Mouse (Mus musculus) lung, postnatal 0 days (tissue): ENCODE results near the gene Caly.

Source experiments
- CTCF ChIP-seq: IDR thresholded peaks from 2 replicates; pipeline ENCODE4 v1.5.1; 2016; ENCODE audit warnings: antibody characterized with exemption, mild to moderate bottlenecking
- EP300 ChIP-seq: IDR thresholded peaks from 2 replicates; pipeline ENCODE4 v1.6.1; 2016; ENCODE audit warnings: antibody characterized with exemption, mild to moderate bottlenecking, control low read depth

DNA sequence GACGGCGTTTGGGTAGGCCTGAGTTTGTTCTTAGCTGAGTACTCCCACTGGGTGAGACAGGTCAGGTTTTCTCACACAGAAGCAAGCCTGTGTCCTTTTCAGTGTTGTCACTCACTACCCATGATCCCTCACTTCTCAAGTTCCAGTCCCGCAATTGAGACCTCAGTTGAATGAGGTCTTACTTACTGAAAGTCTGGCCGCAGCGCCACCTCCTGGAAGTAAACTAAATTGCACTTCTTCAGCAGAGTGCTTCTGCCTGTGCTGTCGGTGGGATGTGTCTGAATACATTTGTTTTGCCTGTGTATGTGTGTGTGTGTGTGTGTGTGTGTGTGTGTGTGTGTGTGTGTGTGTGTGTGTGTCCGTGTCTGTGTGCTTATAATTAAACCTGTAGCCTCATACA lies 19.3 kb downstream of the Caly start:
- peak; percentile 84 for TF ChIP-seq CTCF
- TF ChIP-seq EP300: no peak
